Mouse (Mus musculus) midbrain, embryonic 11.5 days (tissue): ENCODE data around the gene Kctd18. TPM values are rescaled to one million over a fixed set of nuclear protein-coding genes. Genes with fewer than 3 reads are reported as not detected.

ENCODE experiments used
- polyA plus RNA-seq: library from polyadenylated mRNA; unstranded; fragments of >200 nt; fragmentation: Nextera tagmentation; extraction: Ambion mirVana; gene quantifications from 2 replicates; pipeline ENCODE4 v1.2.1, GENCODE M21; 2014

Gene Kctd18
- polyA plus RNA-seq, 1 experiment from 2014 or later, result 18.1 TPM

Other genes with a start within 250 kb of the Kctd18 start
- 31.9 and 33.7 TPM in 2 replicates for gene Spats2l, start 244.8 kb downstream of the Kctd18 start, polyA plus RNA-seq
- 30.3 and 30.5 TPM in 2 replicates for gene Sgo2a, start 23.0 kb downstream of the Kctd18 start, polyA plus RNA-seq
- 0.15 and 0.18 TPM in 2 replicates for gene Aox1, start 11.0 kb upstream of the Kctd18 start, polyA plus RNA-seq
- gene Aox3, start 94.2 kb upstream of the Kctd18 start, polyA plus RNA-seq, result 0.07 and 0.08 TPM in 2 replicates
- gene Aox4, start 191.4 kb upstream of the Kctd18 start, polyA plus RNA-seq, result not detected in 2 replicates